Mouse (Mus musculus) left cerebral cortex, adult 2 months (tissue): ENCODE results near the gene Dhx35. TPM values are rescaled to one million over a fixed set of nuclear protein-coding genes. Genes with fewer than 3 reads are reported as not detected.

Source experiments
- DNase-seq, 2 experiments: peaks; one replicate each; pipeline ENCODE4 v3.0.0; 2021 to 2022; ENCODE audit warnings: low spot score in 2 of 2, mixed read lengths in 1 of 2; ENCODE audit errors: extremely low spot score in 1 of 2
- H3K27ac ChIP-seq: fragments of 200-600 bp; 2 replicates; pipeline ENCODE4 v1.8.1; 2022
- H3K4me3 ChIP-seq: fragments of 200-600 bp; 2 replicates; pipeline ENCODE4 v1.8.1; 2022
- CTCF ChIP-seq: fragments of 200-600 bp; IDR thresholded peaks from 2 replicates; pipeline ENCODE4 v1.8.1; 2022; ENCODE audit warnings: antibody characterized with exemption, mild to moderate bottlenecking, moderate library complexity
- intact Hi-C: fragments of 180-260 bp; cut with DNase I; formaldehyde crosslinking; loops from one replicate; pipeline ENCODE4 v1.15.1; 2025
- long read RNA-seq, 2 experiments: library from polyadenylated mRNA; stranded (forward); transcript quantifications; one replicate each; pipeline ENCODE4 v2.0.0; 2021; ENCODE audit warnings: borderline mapping rate in 2 of 2
- total RNA-seq, 2 experiments: library from RNA; stranded (reverse); gene quantifications; 2 replicates each; pipeline ENCODE4 v1.2.3; 2021

Gene Dhx35
- total RNA-seq, result 10 to 100 TPM; 20.6 to 20.9 TPM
- long read RNA-seq, experiment 1, transcript Dhx35-202 (22 exons, 3,284 nt), result major isoform, 15 of 26 reads
- long read RNA-seq, experiment 1, partial matches to known transcripts, result 5 of 26 reads
- long read RNA-seq, experiment 1, other reads (novel, unspliced or antisense), result 6 of 26 reads
- long read RNA-seq, experiment 2, transcript Dhx35-202 (22 exons, 3,284 nt), result major isoform, 6 of 17 reads
- long read RNA-seq, experiment 2, partial matches to known transcripts, result 2 of 17 reads
- long read RNA-seq, experiment 2, other reads (novel, unspliced or antisense), result 8 of 17 reads

GRCm38 (mm10) chr2:158794494-158795004, at the start of gene Dhx35:
Gene Dhx35 (plus strand): TSS chr2:158794807.
- no peak for TF ChIP-seq CTCF
- peak; percentile 88 to 94 for DNase-seq
- intact Hi-C loops, result loop anchor here (2.0 to 10.0 kb wide), 2 partner anchors 26 to 1800 kb away; partner anchors contain the start of gene Fam83d
- H3K4me3 ChIP-seq, result peak within 1 kb of the TSS; percentile 95
- peak within 1 kb of the TSS; percentile 84 for H3K27ac ChIP-seq

- no peak for DNase-seq
- H3K27ac ChIP-seq, result peak overlapping the region; percentile 80; the same call in 1 of the 2 replicates
- intact Hi-C loops, result loop anchor here (1.0 to 10.0 kb wide), 3 partner anchors 78 to 200 kb away; no protein-coding TSS in a partner anchor
- H3K4me3 ChIP-seq, result no peak overlapping the region
- peak; percentile 81 for TF ChIP-seq CTCF
Measured at GRCm38 (mm10) chr2:158745049-158745482, 49.5 kb upstream of the Dhx35 start.

DNA sequence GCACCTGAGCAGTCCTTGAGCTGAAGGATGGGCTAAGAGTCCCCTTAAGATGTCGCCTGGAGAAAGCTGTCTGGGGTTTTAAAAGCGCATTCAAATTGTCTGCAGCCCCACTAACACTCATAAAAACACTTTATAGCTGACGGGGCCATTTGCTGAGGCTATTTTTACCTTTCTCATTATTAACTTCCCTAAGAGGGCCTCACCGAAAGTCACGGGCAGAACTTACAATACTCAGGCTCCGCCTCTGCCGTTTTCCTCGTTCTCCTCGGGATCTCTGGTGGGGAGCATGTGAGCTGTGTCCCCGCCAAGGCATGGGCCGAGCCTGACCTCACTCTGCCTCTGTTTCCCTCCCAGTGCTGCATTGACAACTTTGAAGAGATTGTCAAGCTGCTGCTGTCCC, 48.4 kb upstream of the Dhx35 start:
- DNase-seq, result no peak
- H3K4me3 ChIP-seq, result no peak overlapping the region
- intact Hi-C loops, result loop anchor here (10.0 kb wide), 1 partner anchor 201 kb away; no protein-coding TSS in a partner anchor
- TF ChIP-seq CTCF, result no peak
- no peak overlapping the region for H3K27ac ChIP-seq

GRCm38 (mm10) chr2:158749366-158749765, 45.2 kb upstream of the Dhx35 start:
- intact Hi-C loops, result loop anchor here (10.0 kb wide), 1 partner anchor 205 kb away; no protein-coding TSS in a partner anchor
- TF ChIP-seq CTCF, result no peak
- Histone ChIP-seq H3K4me3 (no peak overlapping the region), H3K27ac (peak overlapping the region; percentile 64)
- no peak for DNase-seq

DNA sequence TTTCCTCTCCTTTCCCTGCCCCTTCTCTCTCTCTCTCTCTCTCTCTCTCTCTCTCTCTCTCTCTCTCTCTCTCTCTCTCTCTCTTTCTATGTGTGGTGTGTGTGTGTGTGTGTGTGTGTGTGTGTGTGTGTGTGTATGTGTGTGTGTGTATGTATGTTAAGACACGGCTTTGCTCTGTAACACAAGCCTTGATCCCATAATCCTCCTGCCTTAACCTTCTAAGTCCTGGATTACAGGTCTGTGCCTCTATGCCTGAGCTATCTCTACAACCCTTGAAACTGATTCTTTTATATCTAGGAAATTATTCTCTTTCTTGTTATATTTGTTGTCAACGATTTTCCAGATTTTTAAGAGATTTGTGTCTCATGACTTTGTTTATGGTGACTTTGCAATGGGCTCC, 34.4 kb upstream of the Dhx35 start:
- Histone ChIP-seq H3K4me3 (no peak overlapping the region), H3K27ac (no peak overlapping the region)
- no peak for TF ChIP-seq CTCF
- no peak for DNase-seq
- intact Hi-C loops, result no loop called here

DNA sequence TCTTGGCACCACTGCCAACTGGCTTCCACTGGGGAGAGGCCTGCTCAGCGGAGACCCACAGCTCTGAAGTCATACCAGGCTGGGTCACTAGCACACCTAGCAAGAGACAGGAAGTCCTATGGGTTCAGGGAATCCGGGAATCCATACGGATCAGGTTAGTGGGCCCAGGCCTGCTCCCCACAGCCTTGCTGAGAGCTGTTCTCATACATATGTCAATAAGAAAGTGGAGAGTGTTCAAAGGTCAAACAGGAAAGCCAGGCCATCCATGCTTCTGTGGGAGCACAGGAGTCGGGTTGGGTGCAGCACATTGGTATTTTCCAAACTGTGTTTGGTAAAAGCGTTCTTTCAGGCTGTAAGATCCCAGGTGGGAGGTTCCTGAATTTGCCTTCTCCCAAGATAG, 32.3 kb upstream of the Dhx35 start:
- Histone ChIP-seq H3K27ac (no peak overlapping the region), H3K4me3 (no peak overlapping the region)
- TF ChIP-seq CTCF, result no peak
- intact Hi-C loops, result no loop called here
- no peak for DNase-seq

GRCm38 (mm10) chr2:158767742-158768339, 26.8 kb upstream of the Dhx35 start, which contains the start of gene Fam83d:
Gene Fam83d (plus strand): TSS chr2:158768093.
- DNase-seq, result peak; percentile 91 to 92
- Histone ChIP-seq H3K4me3 (peak within 1 kb of the TSS; percentile 56), H3K27ac (no peak within 1 kb of the TSS)
- intact Hi-C loops, result loop anchor here (2.0 kb wide), 2 partner anchors 27 to 95 kb away; partner anchors contain the start of gene Dhx35
- peak; percentile 67 for TF ChIP-seq CTCF

DNA sequence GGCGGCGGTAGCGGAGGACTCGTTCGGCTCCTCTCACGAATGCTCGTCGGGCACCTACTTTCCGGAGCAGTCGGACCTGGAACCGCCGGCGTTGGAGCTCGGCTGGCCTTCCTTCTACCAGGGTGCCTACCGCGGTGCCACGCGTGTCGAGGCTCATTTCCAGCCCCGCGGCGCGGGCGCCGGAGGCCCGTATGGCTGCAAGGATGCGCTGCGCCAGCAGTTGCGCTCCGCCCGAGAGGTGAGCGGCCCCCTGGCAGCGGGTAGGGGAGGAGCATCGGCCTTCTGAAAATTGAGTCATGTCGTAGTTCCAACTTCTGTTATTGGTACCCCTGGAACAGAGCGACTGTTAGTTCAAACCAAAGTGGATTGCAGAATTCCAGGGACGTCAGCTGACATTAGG, 26.3 kb upstream of the Dhx35 start:
- intact Hi-C loops, result loop anchor here (2.0 kb wide), 1 partner anchor 26 kb away; the partner anchor contains the start of gene Dhx35
- Histone ChIP-seq H3K27ac (no peak overlapping the region), H3K4me3 (peak overlapping the region; percentile 56)
- TF ChIP-seq CTCF, result no peak
- no peak for DNase-seq

DNA sequence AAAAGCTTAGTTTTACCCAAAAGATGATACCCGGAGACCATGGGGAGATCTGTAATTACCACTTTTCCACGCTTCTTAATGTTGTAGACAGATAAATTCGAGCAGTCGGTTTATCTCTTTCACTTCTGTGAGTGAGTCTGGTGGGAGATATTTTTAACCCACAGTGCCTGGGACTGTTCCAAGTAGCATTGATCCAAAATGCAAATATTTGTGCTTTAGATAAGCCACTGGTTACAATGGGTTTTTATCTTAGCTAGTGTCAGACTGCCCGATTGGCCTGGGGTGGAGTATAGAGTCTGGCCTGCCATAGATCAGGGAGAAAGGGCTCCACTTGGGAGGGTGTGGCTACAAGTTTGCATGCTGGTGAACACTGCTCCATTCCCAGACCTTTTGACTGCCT, 25.8 kb upstream of the Dhx35 start:
- no peak for DNase-seq
- intact Hi-C loops, result loop anchor here (2.0 kb wide), 1 partner anchor 26 kb away; the partner anchor contains the start of gene Dhx35
- Histone ChIP-seq H3K27ac (no peak overlapping the region), H3K4me3 (peak overlapping the region; percentile 56; the same call in 1 of the 2 replicates)
- TF ChIP-seq CTCF, result no peak

DNA sequence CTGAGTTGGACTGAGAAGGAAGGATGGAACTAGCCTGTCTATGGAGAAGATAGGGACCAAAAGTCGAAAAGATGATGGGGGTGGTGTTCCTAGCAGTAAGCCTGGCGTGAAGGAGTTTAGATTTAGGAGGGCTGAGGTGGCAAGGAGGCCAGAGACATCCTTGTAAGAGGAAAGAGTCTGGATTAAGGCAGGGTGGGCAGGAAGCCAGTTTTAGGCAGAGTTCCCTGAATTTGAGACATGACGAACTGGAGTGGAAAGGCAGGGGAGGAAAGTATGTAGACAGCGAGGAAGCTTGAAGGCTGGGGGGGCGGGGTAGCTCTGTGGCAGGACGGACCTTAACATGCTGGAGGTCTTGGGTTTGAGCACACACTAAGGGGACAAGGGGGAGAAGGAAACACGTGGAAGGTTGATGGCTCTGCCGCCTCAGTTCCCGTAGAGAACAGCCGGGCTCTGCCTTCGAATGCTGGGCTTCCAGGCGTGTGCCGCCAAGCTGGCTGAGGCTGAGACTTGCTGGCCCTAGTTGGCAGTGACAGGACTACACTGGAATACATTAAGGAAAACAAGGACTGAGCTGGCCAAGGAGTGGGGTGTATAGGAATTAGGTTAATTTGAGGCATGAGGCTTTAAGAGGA, 24.4 kb upstream of the Dhx35 start:
- DNase-seq, result no peak
- Histone ChIP-seq H3K27ac (no peak overlapping the region), H3K4me3 (no peak overlapping the region)
- TF ChIP-seq CTCF, result no peak
- intact Hi-C loops, result no loop called here

- no peak for TF ChIP-seq CTCF
- no peak for DNase-seq
- Histone ChIP-seq H3K4me3 (no peak overlapping the region), H3K27ac (no peak overlapping the region)
- intact Hi-C loops, result no loop called here
Measured at GRCm38 (mm10) chr2:158771066-158771763, 23.4 kb upstream of the Dhx35 start.
